Mouse (Mus musculus): ENCODE results near the gene Smoc2. TPM values are rescaled to one million over a fixed set of nuclear protein-coding genes. Genes with fewer than 3 reads are reported as not detected.

Smoc2 gene
- total RNA-seq, 1 experiment from 2014 or later = 35.1 TPM

DNA sequence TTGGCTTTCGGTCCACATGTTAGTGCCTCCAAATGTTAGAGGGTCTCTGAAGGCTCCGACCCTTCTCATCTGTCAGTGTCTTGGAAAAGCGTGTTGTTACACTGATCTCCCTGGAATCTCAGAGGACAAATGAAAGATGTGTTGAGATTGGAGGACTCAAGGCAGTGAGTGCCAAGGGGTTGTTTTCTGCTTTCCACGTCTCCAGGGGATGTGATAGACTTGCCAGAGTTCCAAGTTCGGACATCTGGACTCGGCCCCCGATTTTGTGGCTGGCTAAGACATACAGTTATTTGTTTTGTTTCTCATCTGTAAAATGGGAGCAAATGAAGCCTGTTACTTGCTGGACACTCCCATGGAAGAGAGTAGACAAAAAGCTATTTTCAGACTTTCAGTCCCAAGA lies 2.0 kb upstream of the Smoc2 start:
- DNase-seq = no peak

DNA sequence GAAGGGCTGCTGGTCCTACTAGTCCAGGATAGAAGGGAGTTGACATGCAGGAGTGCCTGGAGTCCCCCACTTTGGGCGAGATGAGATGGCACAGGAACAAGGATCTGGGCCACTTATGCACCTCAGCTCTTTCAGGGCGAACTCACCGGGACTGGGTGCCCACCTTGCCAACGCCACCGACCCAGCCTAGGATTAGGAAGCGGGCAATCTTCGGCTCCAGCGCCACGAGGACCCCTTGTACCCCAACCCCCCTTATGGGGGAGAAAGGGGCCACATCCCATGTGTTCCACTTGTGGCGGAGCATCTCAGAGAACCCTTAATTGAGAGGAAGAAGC lies 627 bp downstream of the Smoc2 start:
- no peak for DNase-seq

DNA sequence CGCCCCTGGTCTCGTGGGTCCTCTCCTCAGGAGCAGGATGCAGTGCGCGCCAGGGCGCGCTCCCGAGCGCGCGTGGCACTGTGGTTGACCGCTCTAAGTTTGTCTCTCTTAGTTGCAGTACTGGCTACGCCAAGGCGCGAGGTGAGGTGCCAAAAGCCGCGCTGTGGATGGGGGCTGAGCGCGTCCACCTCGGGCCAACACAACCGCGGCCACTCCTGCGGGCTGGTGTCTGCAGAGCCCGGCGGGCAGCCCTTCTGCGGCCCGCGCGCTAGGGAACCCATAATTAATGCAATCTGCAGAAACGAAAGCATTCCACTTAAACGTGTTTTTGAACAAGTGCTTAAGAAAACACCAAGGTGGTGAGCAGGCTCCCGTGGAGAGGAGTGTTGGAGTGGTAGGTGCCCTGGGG lies 1.1 kb downstream of the Smoc2 start:
- peak; percentile 11 for DNase-seq

DNA sequence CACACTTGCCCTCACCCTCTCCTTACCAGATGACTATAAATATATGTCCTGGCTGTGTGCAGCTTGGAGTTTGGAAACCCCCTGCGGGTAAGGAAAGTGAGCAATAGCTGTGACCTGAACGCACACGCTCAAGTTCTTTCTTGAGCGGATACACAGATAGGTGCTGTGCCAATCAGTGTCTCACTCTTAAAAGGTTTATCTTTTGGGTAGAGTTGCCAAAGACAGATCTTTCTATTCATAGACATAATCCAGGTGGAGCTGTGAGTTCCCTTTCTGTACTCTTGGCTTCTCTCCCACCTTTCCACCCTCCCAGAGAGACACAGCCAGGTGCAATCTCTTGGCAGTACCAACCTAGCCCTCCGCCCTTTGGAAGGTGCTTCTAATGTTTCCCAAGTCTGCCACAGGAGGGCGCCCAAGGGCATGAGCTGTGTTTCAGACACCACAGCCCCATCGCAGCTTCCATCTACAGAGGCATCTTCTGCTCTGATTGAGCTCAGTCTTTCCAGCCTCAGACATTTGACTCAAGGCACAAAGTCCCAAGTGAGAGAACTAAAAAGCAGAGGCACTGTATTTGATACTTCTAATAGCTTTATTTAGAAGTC lies 8.8 kb downstream of the Smoc2 start:
- DNase-seq = peak; percentile 90

DNA sequence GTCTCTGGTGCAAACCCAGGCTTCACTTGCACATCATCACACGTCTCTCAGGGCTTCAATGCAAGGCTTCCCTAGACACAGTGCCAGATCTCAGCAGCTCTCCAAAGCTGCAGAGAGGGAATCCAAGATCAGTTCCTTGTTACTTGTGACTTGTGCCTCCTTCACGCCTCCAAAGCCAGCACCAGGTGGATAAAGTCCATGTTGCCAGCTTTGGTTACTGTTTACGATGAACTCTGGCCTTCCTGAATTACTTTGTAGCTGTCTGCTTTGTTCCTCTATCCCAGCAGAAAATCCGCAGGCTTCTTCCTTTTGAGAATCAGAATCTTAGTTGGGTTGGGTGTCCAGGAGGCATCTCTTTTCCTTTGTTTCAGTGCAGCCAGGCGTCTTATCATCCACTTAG lies 14.3 kb downstream of the Smoc2 start:
- no peak for DNase-seq

DNA sequence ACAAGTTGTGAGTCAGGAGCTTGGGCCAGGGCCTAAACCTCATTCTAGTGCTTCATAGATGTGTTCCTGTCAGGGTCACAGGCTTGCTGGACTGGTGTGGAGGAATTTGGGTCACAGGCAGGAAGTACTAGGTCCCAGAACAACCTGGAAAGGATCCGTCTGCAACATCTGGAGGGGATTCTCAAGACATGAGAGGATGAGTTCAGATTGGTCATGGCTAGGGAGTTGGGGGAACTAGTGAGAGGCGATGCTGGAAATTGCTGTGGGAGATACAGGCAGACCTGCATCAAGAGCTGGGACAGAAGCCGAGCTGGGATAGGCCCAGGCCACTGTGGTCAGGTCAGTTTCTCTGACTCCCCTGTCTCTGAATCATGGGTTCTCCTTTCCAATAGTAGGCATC lies 15.8 kb downstream of the Smoc2 start:
- peak; percentile 33 for DNase-seq

DNA sequence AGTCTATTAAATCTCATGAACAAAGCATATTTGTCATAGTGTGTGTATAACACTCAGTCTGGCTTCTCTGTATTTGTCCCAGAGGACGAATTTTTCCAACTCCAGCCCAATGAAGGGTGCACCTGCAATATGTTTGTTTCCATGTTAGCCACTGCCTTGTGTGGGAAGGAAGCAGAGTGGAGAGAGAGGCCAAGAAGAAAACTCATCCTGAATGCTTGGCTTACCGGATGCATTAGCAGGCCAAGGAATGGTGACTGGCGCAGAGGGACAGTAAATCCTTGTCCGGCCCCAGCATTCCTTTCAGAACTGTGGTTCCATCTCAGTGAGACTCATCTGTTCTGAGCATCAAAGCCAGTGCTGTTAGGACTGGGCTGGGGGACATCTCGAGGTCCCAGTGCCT lies 21.1 kb downstream of the Smoc2 start:
- no peak for DNase-seq

DNA sequence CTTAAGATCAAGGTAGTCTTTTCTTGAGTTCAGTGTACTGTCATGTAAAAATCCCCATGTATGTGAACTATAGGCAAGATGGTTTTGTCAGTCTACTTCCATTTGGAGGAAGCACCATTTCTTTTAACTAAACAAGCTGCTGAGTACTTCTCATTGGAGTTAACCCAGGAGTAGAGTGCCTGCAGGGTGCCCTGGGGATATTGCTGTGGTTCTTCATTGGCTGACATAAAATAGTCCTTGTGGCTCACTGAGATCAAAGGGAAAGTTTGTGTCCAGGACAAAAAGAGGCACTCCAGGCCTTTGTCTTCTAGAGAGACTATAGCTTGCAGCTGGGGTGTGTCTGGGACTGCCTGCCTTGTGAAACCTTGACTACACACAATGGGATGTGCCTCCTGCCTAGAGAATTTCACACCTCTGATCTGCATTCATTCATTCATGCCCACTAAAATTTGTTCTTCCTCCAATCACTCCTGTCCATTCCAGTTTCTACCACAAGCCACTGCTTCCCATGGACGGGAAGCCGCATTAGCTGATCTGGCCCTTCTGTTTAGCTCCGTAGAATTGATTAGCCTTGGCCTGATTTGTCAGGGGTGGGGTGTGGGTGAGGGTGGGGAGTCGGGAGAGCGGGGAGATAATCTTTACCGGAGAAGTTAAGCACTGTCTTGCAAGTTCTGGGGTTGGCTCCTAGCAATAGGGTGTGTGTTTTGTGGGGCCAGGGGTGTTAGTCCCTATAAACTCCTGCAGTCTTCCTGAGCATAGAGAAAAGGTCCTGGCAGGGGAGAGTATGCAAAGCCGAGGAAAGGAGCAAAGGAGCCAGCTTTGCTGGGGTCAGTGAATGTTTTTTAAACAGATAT lies 22.4 kb downstream of the Smoc2 start:
- DNase-seq = no peak

DNA sequence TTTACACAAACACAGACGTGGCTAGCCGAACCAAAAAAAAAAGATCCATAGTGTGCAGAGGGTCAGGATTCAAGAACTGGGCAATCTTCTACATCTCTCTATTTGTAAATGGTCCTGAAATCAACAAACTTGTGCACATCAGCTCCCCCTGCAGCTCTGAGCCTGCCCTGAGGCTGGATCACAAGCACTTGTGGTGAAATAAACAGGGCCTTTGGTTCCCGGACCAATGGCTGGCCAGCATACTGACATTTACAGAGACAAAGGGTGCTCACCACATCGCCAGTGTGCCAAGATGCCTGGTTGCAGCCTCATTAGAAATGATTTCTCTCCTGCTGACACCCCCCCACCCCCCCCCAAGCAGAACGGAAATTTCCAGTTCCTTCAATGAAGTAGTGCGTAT lies 23.1 kb downstream of the Smoc2 start:
- peak; percentile 32 for DNase-seq

DNA sequence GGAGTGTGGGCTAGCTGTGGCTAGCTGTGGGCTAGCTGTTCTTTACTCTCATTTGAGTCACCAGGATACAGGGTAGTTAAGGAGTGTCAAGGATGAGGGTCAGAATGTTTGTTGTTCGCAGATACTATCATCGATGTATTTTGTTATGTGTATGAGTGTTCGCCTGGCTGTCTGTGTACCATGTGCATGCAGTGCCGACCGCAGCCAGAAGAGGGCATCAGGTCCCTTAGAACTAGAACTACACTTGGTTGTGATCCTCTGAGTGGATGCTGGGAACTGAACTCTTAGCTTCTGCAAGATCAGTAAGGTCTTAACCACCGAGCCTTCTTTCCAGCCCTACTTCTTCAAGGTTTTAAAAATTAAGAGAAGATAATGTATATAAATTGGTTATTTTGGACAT lies 24.4 kb downstream of the Smoc2 start:
- DNase-seq = no peak

DNA sequence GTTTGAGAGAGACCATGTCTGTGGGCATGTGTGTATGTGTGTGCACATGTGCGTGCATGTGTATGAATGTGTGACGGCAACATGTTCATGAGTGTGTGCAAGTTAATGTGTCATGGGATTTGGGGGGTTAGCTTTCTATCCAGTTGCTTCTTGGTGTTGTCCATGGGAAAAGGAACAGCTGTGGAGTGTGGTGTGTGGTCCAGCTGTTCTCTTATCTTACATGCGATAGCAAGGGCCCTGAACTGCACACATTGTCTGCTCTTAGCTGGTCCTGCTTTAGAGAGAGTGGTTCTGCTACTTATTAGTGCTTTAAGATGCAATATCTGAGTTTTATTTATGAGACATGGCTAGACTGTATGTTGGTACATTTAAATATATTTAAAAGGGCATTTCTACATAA lies 30.6 kb downstream of the Smoc2 start:
- DNase-seq = no peak

DNA sequence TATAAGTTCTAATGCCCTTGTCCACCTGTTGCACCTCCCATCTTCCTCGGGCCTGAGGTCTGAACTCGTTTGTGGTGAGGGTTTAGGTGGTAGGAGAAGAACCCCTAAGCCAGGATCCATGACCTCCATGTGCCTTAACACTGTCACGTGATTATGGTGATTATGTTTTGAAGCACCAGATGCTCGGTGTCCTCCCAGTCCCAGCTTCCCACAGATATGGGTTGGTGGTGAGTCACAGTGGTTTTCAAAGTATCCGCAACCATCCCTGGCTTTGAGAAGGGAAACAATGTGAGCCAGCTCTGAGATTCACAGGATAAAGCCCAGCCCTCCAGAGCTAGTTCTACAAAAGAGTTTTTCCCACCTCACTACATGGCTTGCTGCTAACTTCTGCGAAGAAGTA lies 33.1 kb downstream of the Smoc2 start:
- no peak for DNase-seq

DNA sequence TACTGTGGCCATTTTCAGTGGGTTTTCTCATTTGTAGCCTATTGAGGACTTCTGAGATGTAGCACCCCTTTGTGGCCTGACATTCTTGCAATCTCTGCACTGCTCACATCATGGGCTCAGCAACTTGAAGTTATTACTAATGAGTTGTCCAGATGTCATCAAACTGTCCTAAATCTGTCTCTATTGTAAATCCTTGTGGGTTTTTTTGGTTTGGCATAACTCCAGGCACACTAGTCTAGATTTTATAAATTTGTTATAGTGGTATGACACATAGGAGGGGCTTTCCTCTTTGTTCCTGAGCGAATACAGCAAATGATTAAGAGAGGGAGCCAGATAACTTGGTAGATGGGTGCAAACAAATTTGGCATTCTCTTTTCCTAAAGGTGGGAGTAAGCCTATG lies 35.0 kb downstream of the Smoc2 start:
- no peak for DNase-seq

DNA sequence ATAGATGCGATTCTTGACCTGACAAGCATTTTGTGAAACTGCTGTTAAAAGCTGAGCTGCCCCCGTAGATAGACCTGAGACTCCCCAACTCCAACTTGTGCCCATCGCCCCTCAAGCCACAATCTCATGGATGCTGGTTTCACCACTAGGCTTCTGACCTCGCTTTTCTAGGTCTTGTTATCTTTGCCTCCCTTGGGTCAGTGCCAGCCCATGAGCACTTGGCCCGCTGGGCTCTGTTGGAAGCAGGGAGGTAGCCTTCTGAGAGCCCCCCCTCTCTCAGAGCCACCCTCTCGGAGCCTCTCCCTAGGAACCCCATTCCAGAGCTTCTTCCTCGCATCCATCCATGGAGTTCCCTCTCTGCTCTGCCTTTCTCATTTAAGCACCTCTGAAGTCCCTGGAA lies 37.2 kb downstream of the Smoc2 start:
- peak; percentile 12 for DNase-seq

DNA sequence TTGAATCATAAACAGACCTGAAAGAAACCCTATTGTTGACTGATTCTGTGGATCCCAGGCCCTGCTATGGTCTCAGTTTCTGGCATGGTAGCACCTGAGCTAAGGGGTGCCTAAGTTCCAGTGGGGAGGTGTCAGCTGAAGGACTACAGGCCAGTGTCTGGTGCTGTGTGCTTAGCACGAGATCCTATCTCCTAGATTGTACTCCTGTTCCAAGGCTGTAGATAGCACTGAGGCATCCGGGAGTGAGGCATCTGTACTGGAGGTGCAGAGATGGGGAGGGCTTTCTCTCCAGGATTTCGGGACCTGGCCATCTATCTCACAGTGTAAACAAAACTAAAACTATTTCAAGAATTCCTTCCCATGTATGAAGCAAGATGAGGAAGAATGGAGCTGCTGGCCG lies 38.1 kb downstream of the Smoc2 start:
- DNase-seq = no peak

DNA sequence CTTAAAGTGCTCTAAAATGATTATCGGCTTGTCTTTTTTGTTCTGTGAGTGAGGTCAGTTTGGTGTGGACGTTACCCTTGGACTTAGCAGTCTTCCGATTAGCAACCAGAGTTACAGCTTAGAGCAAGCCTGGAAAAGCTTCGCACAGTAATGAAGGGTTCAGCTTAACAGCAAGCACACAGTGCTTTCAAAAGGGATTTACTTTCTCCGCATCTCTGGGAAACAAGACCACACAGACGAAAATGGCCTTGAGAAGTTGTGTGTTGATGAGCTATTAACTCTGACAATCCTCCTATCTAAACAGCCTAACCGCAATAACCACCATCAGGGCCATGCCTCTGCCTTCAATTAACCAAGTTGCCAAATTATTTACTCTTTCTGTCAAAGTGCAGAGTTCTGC lies 46.9 kb downstream of the Smoc2 start:
- no peak for DNase-seq

DNA sequence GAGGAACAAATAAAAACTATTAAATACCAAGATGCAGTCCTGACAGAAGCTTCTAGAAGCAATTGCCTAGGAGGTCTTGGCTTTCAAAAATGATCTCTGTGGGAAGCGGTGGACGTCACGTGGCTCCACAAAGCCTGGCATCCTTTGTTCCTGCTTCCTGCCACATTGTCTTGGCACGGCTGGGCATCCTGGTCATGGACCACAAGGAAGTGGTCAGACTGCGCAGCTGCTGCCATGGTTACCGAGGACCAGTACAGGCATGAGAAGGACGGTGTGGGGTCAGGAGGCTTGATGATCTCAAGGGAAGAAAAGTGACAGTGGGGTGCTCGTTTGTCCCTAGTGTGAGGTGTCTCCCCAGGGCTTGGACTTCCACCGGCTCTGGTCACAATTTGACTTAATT lies 48.7 kb downstream of the Smoc2 start:
- no peak for DNase-seq

DNA sequence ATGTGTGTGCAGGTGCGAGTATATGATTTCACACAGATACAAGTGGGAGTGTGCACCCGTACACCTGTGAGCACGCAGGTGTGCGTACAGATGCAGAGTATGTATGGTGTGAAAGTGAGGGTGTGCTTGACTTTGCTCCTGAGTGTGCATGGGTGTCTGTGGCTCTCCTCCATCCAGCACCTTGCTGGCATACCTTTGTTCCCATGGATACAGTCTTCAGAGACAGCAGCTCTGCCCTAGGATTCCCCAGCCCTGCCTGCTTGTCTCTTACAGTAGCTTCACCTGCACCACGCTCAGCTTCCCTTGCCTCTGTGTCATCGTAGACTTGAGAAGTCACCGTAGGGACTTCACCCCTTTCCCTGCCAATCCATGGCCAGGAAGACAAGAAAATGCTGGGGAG lies 51.2 kb downstream of the Smoc2 start:
- DNase-seq = no peak

DNA sequence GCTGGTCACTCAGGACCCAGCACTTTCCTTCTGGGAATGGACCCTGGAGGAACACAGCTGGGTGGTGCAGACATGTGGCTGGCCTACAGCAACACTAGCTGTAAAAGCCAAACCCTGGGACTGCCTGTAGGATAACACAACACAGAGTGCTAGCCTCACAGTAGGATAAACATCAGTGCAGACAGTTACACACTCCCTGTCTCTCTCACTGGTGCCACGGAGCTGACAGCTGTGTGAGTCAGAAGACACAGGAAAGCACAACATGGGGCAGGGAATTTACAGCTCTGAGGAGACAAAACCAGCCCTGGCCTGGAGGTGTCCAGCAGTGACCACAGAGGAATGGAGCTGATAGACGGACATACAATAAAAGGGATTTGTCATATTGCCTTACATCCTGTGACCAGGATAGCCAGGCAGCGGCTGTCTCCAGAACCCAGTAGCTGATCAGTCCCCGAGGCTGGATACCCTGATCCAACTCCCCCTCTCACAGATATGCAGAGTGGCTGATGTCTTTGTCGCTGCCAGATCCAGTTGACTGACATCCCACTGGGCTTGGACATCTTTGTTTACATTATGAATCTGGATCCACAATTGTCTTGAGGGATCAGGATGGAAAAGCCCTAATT lies 60.7 kb downstream of the Smoc2 start:
- DNase-seq = peak; percentile 9

DNA sequence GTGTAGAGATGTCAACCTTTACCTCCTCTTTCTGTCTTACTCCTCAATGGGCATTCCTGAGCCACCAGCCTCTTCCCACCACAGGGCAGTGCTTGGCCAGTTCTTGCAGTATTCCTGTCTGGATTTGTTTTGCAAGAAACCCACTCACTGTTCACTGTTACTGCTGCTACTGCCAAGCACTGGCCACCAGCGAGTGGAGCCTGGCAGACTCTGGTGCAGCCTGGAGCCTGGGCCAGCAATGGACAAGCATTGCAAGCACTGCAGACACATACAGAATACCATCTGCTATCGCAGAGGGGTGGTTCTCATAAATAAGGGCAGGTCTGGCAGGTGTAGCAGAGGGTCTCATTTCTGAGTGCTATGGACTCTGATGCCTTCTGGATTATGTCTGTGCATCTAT lies 61.4 kb downstream of the Smoc2 start:
- DNase-seq = no peak

DNA sequence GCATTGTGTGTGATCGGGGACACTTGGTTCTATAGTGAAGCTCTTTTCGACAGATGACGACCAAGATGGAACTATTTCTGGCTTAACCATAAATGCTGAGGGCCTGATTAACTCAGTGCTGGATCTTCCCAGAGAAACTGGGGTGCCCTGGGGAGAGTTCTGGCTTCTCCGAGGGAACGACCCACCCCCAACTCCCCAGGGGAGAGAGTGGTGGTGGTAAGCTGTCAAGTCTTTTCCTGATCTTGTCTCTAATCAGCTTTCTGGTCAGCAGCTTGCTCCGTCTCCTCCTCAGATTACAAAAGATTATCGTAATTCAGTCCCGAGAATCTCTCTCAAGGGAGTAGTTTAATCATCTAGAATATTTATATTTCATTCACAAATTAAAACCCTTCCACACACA lies 63.2 kb downstream of the Smoc2 start:
- DNase-seq = no peak

DNA sequence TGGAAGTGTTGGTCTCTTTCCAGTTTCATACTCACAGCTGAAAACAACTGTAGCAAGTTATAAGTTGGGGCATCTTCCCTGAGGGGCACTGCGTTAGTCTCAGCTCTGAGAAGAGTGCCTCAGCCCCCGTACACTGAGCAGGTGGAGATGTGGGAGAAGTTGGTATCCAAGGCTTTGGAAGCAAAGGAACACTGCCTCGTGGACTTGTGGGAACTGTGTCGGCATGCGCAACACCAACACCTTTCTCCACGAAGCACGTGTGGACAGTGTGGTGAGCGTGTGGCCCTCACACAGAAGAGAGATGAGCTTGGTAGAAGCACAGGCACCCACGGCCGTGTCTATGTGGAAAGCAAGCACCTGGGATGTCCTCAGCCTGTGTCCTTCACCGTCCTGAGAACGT lies 64.1 kb downstream of the Smoc2 start:
- no peak for DNase-seq

DNA sequence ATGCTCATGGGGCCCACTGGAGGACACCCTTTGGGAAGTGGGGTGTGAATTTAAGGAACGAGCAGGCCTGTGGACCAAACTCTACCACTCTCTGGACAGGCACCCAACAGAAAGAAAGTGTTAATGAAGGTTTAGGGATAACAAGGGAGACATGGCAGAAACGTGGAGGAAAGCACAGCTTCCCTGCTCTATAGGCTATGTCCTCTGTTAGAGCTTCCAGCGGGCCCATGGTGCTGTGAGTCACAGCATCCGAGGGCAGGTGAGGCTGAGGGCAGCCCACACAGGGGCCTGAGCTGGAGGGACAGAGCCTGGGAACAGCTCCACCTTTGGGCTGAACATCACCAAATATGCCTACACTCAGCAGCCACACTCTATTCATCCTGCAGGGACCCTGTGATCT lies 66.2 kb downstream of the Smoc2 start:
- no peak for DNase-seq

DNA sequence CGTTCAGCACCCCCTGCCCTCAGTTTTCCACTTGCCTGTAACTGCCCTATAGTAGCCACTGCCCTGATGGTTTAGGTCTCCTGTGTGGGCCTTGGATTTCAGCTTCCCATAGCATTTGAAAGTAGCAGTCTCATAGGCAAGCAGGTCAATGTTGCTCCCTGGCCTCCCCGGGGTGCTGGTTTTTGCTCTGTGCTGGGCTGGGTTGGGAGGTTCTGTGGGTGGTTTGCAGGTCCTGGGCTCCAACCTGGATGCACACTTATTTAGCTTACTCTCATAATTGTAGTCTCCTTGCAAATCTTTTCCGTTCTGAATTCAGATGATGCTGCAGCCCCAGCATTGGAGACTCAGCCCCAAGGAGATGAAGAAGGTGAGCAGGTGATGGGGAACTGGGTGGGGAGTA lies 67.6 kb downstream of the Smoc2 start:
- no peak for DNase-seq

All from adrenal gland, postnatal 14 days (tissue).